Mouse (Mus musculus): ENCODE results near the gene Bfar.
A peak's percentile ranks its signal among the peaks of the same experiment; 100 is the strongest.
"Not testable (repeated sequence)": the region's sequence is repeated elsewhere in the genome, so short reads cannot be mapped to it uniquely, and the experiment has no call there.

Gene Bfar

GRCm38 (mm10) chr16:13727811-13728335, 56.2 kb downstream of the Bfar start:
- DNase-seq: no peak

GRCm38 (mm10) chr16:13729428-13729827, 57.8 kb downstream of the Bfar start:
- DNase-seq: peak in 1 of 2 experiments; percentile 19

GRCm38 (mm10) chr16:13730285-13731255, 58.9 kb downstream of the Bfar start, which contains the start of gene Pla2g10:
TSS of gene Pla2g10 (minus strand) at chr16:13730983.
- DNase-seq: no peak

- DNase-seq: no peak
These were observed 61.1 kb downstream of the Bfar start for GRCm38 (mm10) chr16:13732786-13733185.

GRCm38 (mm10) chr16:13733518-13734137, 62.0 kb downstream of the Bfar start:
- peak; percentile 68 to 71 for DNase-seq

GRCm38 (mm10) chr16:13735977-13736376, 64.3 kb downstream of the Bfar start:
- no peak for DNase-seq

GRCm38 (mm10) chr16:13739044-13739443, 67.4 kb downstream of the Bfar start:
- not testable (repeated sequence) for DNase-seq

GRCm38 (mm10) chr16:13740844-13741243, 69.2 kb downstream of the Bfar start:
- DNase-seq: no peak

GRCm38 (mm10) chr16:13747708-13748107, 76.0 kb downstream of the Bfar start:
- DNase-seq: no peak

GRCm38 (mm10) chr16:13748124-13748523, 76.5 kb downstream of the Bfar start:
- no peak for DNase-seq

- DNase-seq: not testable (repeated sequence)
These were observed 77.2 kb downstream of the Bfar start for GRCm38 (mm10) chr16:13748813-13749212.

- no peak for DNase-seq
These were observed 77.6 kb downstream of the Bfar start for GRCm38 (mm10) chr16:13749306-13749705.

- no peak for DNase-seq
These were observed 78.3 kb downstream of the Bfar start for GRCm38 (mm10) chr16:13749981-13750380.

GRCm38 (mm10) chr16:13750626-13751025, 79.0 kb downstream of the Bfar start:
- no peak for DNase-seq

Measured in lung, adult 18-20 months (tissue).